Mouse (Mus musculus) lung, embryonic 15.5 days (tissue): ENCODE data around the gene Tas2r108. TPM values are rescaled to one million over a fixed set of nuclear protein-coding genes. Genes with fewer than 3 reads are reported as not detected.

Source experiments
- polyA plus RNA-seq: library from polyadenylated mRNA; unstranded; fragments of >200 nt; fragmentation: Nextera tagmentation; extraction: Ambion mirVana; gene quantifications from 2 replicates; pipeline ENCODE4 v1.2.1, GENCODE M21; 2015

The Tas2r108 gene
- polyA plus RNA-seq, 1 experiment from 2014 or later = not detected

Other genes starting within 250 kb of the Tas2r108 start
- gene Agk, start 168.4 kb upstream of the Tas2r108 start, polyA plus RNA-seq = 40.5 and 44.2 TPM in 2 replicates
- 11.2 and 13.3 TPM in 2 replicates for gene E330009J07Rik, start 57.4 kb upstream of the Tas2r108 start, polyA plus RNA-seq
- gene Wee2, start 54.4 kb upstream of the Tas2r108 start, polyA plus RNA-seq = not detected in 2 replicates
- 133 and 134 TPM in 2 replicates for gene Ssbp1, start 22.2 kb upstream of the Tas2r108 start, polyA plus RNA-seq
- gene Tas2r137, start 2.3 kb upstream of the Tas2r108 start, polyA plus RNA-seq = not detected in 2 replicates
- not detected in 2 replicates for gene Prss37, start 26.0 kb downstream of the Tas2r108 start, polyA plus RNA-seq
- not detected in 2 replicates for gene Olfr461, start 61.5 kb downstream of the Tas2r108 start, polyA plus RNA-seq
- not detected in 2 replicates for gene Olfr460, start 76.0 kb downstream of the Tas2r108 start, polyA plus RNA-seq
- 2.0 and 2.4 TPM in 2 replicates for gene Clec5a, start 92.3 kb downstream of the Tas2r108 start, polyA plus RNA-seq
- gene Tas2r138, start 119.8 kb downstream of the Tas2r108 start, polyA plus RNA-seq = not detected in 2 replicates
- 0.07 and 0.10 TPM in 2 replicates for gene Mgam, start 135.3 kb downstream of the Tas2r108 start, polyA plus RNA-seq